Mouse (Mus musculus): ENCODE measurements around the gene Sptlc2.
A peak's percentile ranks its signal among the peaks of the same experiment; 100 is the strongest.

Sptlc2 gene

GRCm38 (mm10) chr12:87397126-87397525, 9.0 kb upstream of the Sptlc2 start:
- no peak for DNase-seq (ENCODE audit: low read depth)

GRCm38 (mm10) chr12:87394316-87394715, 6.2 kb upstream of the Sptlc2 start:
- DNase-seq (ENCODE audit: low read depth): no peak

- DNase-seq (ENCODE audit: low read depth): no peak
Measured at GRCm38 (mm10) chr12:87393447-87394145, 5.4 kb upstream of the Sptlc2 start.

GRCm38 (mm10) chr12:87391355-87391754, 3.2 kb upstream of the Sptlc2 start:
- DNase-seq (ENCODE audit: low read depth): no peak

- DNase-seq (ENCODE audit: low read depth): no peak
Measured at GRCm38 (mm10) chr12:87389231-87389630, 1.1 kb upstream of the Sptlc2 start.

GRCm38 (mm10) chr12:87387171-87388121, 709 bp downstream of the Sptlc2 start:
- no peak for DNase-seq (ENCODE audit: low read depth)

GRCm38 (mm10) chr12:87385051-87385450, 3.1 kb downstream of the Sptlc2 start:
- DNase-seq (ENCODE audit: low read depth): no peak

- no peak for DNase-seq (ENCODE audit: low read depth)
Measured at GRCm38 (mm10) chr12:87381380-87381682, 6.8 kb downstream of the Sptlc2 start.

- DNase-seq (ENCODE audit: low read depth): no peak
Measured at GRCm38 (mm10) chr12:87380586-87381379, 7.4 kb downstream of the Sptlc2 start.

- DNase-seq (ENCODE audit: low read depth): no peak
Measured at GRCm38 (mm10) chr12:87379496-87379895, 8.7 kb downstream of the Sptlc2 start.

GRCm38 (mm10) chr12:87374159-87374558, 14.0 kb downstream of the Sptlc2 start:
- DNase-seq (ENCODE audit: low read depth): no peak

- DNase-seq (ENCODE audit: low read depth): no peak
Measured at GRCm38 (mm10) chr12:87369319-87369718, 18.8 kb downstream of the Sptlc2 start.

GRCm38 (mm10) chr12:87368092-87368491, 20.1 kb downstream of the Sptlc2 start:
- DNase-seq (ENCODE audit: low read depth): no peak

GRCm38 (mm10) chr12:87365676-87366075, 22.5 kb downstream of the Sptlc2 start:
- DNase-seq (ENCODE audit: low read depth): no peak

GRCm38 (mm10) chr12:87362111-87362510, 26.0 kb downstream of the Sptlc2 start:
- DNase-seq (ENCODE audit: low read depth): no peak

- no peak for DNase-seq (ENCODE audit: low read depth)
Measured at GRCm38 (mm10) chr12:87348029-87348428, 40.1 kb downstream of the Sptlc2 start.

- DNase-seq (ENCODE audit: low read depth): no peak
Measured at GRCm38 (mm10) chr12:87347511-87347910, 40.6 kb downstream of the Sptlc2 start.

- DNase-seq (ENCODE audit: low read depth): no peak
Measured at GRCm38 (mm10) chr12:87343084-87343605, 45.0 kb downstream of the Sptlc2 start.

GRCm38 (mm10) chr12:87338082-87338481, 50.1 kb downstream of the Sptlc2 start:
- no peak for DNase-seq (ENCODE audit: low read depth)

- DNase-seq (ENCODE audit: low read depth): peak; percentile 34
Measured at GRCm38 (mm10) chr12:87334886-87335285, 53.3 kb downstream of the Sptlc2 start.

- no peak for DNase-seq (ENCODE audit: low read depth)
Measured at GRCm38 (mm10) chr12:87333794-87334193, 54.4 kb downstream of the Sptlc2 start.

- no peak for DNase-seq (ENCODE audit: low read depth)
Measured at GRCm38 (mm10) chr12:87332511-87332910, 55.6 kb downstream of the Sptlc2 start.

Measured in c-Kit-positive CD71-negative TER-119-negative erythroid progenitor cells, embryonic 14.5 days (primary cell).